8 mouse cellular contexts compared by ENCODE assay signal in genomic region chr14:103070790-103071189, GRCm38 (mm10). TPM values are rescaled to one million over a fixed set of nuclear protein-coding genes. Genes with fewer than 3 reads are reported as not detected.
A peak's percentile ranks its signal among the peaks of the same experiment; 100 is the strongest.
DNase-seq lines count a peak whose midpoint lies in the region; ATAC-seq and TF ChIP-seq lines count a peak whose summit lies in the region.

No protein-coding gene starts in this region.

- H3K4me3 ChIP-seq in gastrocnemius, adult 2 months, result peak overlapping the region; percentile 78
- peak overlapping the region; percentile 80 for H3K4me3 ChIP-seq in G1E (ENCODE audit: low read depth, low read length)
- H3K4me3 ChIP-seq in forebrain, embryonic 15.5 days, result peak overlapping the region; percentile 76
- H3K4me3 ChIP-seq in limb, embryonic 11.5 days (ENCODE audit: low read depth, low read length), result peak overlapping the region; percentile 72

- DNase-seq in gastrocnemius, adult 2 months, result peak; percentile 47
- no peak for DNase-seq in gastrocnemius, postnatal 36 days
- no peak for DNase-seq in G1E (ENCODE audit: low spot score)
- no peak for DNase-seq in limb, embryonic 11.5 days (ENCODE audit: low spot score)
- peak; percentile 37 for DNase-seq in thymus, postnatal 4 days
- no peak for DNase-seq in left cerebral cortex, adult 18-20 months (ENCODE audit: low spot score in 2 of 2)

- peaks cover 36% of the 10 kb centered on the region for H3K4me1 ChIP-seq in G1E (ENCODE audit: insufficient read depth, low read depth, low read length)
- H3K4me1 ChIP-seq in forebrain, embryonic 15.5 days, result peaks cover 7% of the 10 kb centered on the region
- H3K4me1 ChIP-seq in limb, embryonic 11.5 days (ENCODE audit: control insufficient read depth, insufficient read depth, low read length), result 0 out of 2 replicates have a peak, but pooled peaks cover 3% of the 10 kb centered on the region

- TF ChIP-seq CTCF in gastrocnemius, adult 2 months (IDR thresholded peaks at IDR 0.05), result no peak
- TF ChIP-seq CTCF in G1E (IDR thresholded peaks at IDR 0.05; ENCODE audit: low read depth, low read length), result no peak

- H3K9me3 ChIP-seq in G1E (replicated peaks), result no peaks in the 10 kb centered on the region
- H3K9me3 ChIP-seq in forebrain, embryonic 15.5 days, result no peaks in the 10 kb centered on the region
- H3K9me3 ChIP-seq in limb, embryonic 11.5 days (ENCODE audit: control insufficient read depth, low read length), result no peaks in the 10 kb centered on the region

- intact Hi-C loops in gastrocnemius, adult 2 months (cut with DNase I), result loop anchor here (1.0 to 2.0 kb wide), 2 partner anchors 16 to 29 kb away; partner anchors contain the start of gene Fbxl3
- intact Hi-C loops in gastrocnemius, postnatal 36 days (cut with DNase I), result no loop called here

- no peaks in the 10 kb centered on the region for H3K27me3 ChIP-seq in G1E (ENCODE audit: insufficient read depth, low read length)
- H3K27me3 ChIP-seq in forebrain, embryonic 15.5 days, result no peaks in the 10 kb centered on the region
- no peaks in the 10 kb centered on the region for H3K27me3 ChIP-seq in limb, embryonic 11.5 days (ENCODE audit: control insufficient read depth, insufficient read depth, low read length)

- H3K9ac ChIP-seq in forebrain, embryonic 15.5 days (replicated peaks), result peak overlapping the region; percentile 62
- peak overlapping the region; percentile 72 for H3K9ac ChIP-seq in limb, embryonic 11.5 days (ENCODE audit: low read length)

- H3K27ac ChIP-seq in gastrocnemius, adult 2 months, result peak overlapping the region; percentile 96
- no peak overlapping the region for H3K27ac ChIP-seq in forebrain, embryonic 15.5 days (replicated peaks)
- H3K27ac ChIP-seq in limb, embryonic 11.5 days (replicated peaks; ENCODE audit: low read depth, low read length), result no peak overlapping the region

- no peak for ATAC-seq in G1E (ENCODE audit: extremely low read depth, insufficient number of reproducible peaks, low FRiP score, poor library complexity, severe bottlenecking)
- ATAC-seq in forebrain, embryonic 15.5 days (replicated peaks), result no peak
- no peak for ATAC-seq in limb, embryonic 11.5 days (ENCODE audit: insufficient number of reproducible peaks, low FRiP score, low TSS enrichment, low read depth)
- peak; percentile 19; the same call in 1 of the 2 replicates for ATAC-seq in megakaryocyte-erythroid progenitor cell, adult 5-6 weeks (replicated peaks; ENCODE audit: low FRiP score, low TSS enrichment, poor library complexity, severe bottlenecking)

- 5% methylated on average over 10 of the region's 10 CpGs for WGBS in forebrain, embryonic 15.5 days
- WGBS in limb, embryonic 11.5 days, result 6% methylated on average over 10 of the region's 10 CpGs

- peak overlapping the region; percentile 87 for H3K4me2 ChIP-seq in forebrain, embryonic 15.5 days (replicated peaks)
- H3K4me2 ChIP-seq in limb, embryonic 11.5 days (ENCODE audit: low read depth, severe bottlenecking), result peak overlapping the region; percentile 88

- H3K36me3 ChIP-seq in G1E (replicated peaks), result peaks cover 40% of the 10 kb centered on the region
- H3K36me3 ChIP-seq in forebrain, embryonic 15.5 days, result 0 out of 2 replicates have a peak, but pooled peaks cover 2% of the 10 kb centered on the region
- H3K36me3 ChIP-seq in limb, embryonic 11.5 days (ENCODE audit: control insufficient read depth, insufficient read depth, low read length), result peaks cover 5% of the 10 kb centered on the region; the same call in 1 of the 2 replicates

RNA-seq across cellular contexts. Expression of gene Cln5, which starts 0.8 kb away (rescaled TPM):
- 10 to 100 TPM; 12.6 to 14.4 TPM for total RNA-seq in gastrocnemius, adult 2 months (2021)
- total RNA-seq in gastrocnemius, postnatal 36 days (2021), result 1 to 10 TPM; 8.7 to 8.9 TPM
- total RNA-seq in G1E (2014; fragmentation: Nextera tagmentation) (49.4 and 56.6 TPM in 2 replicates), G1E (2017) (51.8 and 63.8 TPM in 2 replicates)
- polyA plus RNA-seq in G1E (2012), result 7.6 and 8.8 TPM in 2 replicates
- polyA plus RNA-seq in forebrain, embryonic 15.5 days (2015; fragmentation: Nextera tagmentation; extraction: Ambion mirVana), result 9.0 and 9.8 TPM in 2 replicates
- polyA plus RNA-seq in limb, embryonic 11.5 days (2014; fragmentation: Nextera tagmentation; extraction: Ambion mirVana), result 27.9 and 29.8 TPM in 2 replicates
- 9.3 and 15.8 TPM in 2 replicates for total RNA-seq in megakaryocyte-erythroid progenitor cell, adult 5-6 weeks (2014; fragmentation: Nextera tagmentation)
- total RNA-seq in megakaryocyte-erythroid progenitor cell, adult 5-6 weeks (2017), result 15.6 and 19.8 TPM in 2 replicates
- total RNA-seq in left cerebral cortex, adult 18-20 months (2021), result 10 to 100 TPM; 11.1 to 12.3 TPM

RNA-seq across cellular contexts. Expression of gene Acod1, which starts 24.0 kb away (rescaled TPM):
- total RNA-seq in gastrocnemius, adult 2 months (2021), result not detected
- not detected for total RNA-seq in gastrocnemius, postnatal 36 days (2021)
- total RNA-seq in G1E (2014; fragmentation: Nextera tagmentation) (not detected in 2 replicates), G1E (2017) (0.35 and 0.38 TPM in 2 replicates)
- polyA plus RNA-seq in G1E (2012), result not detected in 2 replicates
- not detected in 2 replicates for polyA plus RNA-seq in forebrain, embryonic 15.5 days (2015; fragmentation: Nextera tagmentation; extraction: Ambion mirVana)
- polyA plus RNA-seq in limb, embryonic 11.5 days (2014; fragmentation: Nextera tagmentation; extraction: Ambion mirVana), result not detected in 2 replicates
- not detected in 2 replicates for total RNA-seq in megakaryocyte-erythroid progenitor cell, adult 5-6 weeks (2014; fragmentation: Nextera tagmentation)
- total RNA-seq in megakaryocyte-erythroid progenitor cell, adult 5-6 weeks (2017), result 0.33 and 0.50 TPM in 2 replicates
- not detected for total RNA-seq in left cerebral cortex, adult 18-20 months (2021)

RNA-seq across cellular contexts. Expression of gene Fbxl3, which starts 28.6 kb away (rescaled TPM):
- total RNA-seq in gastrocnemius, adult 2 months (2021), result 10 to 100 TPM; 54.1 to 54.3 TPM
- 10 to 100 TPM; 45.2 to 47.0 TPM for total RNA-seq in gastrocnemius, postnatal 36 days (2021)
- total RNA-seq in G1E (2014; fragmentation: Nextera tagmentation), result 47.9 and 50.8 TPM in 2 replicates
- total RNA-seq in G1E (2017), result 81.0 and 101 TPM in 2 replicates
- 12.0 and 12.6 TPM in 2 replicates for polyA plus RNA-seq in G1E (2012)
- 25.2 and 30.3 TPM in 2 replicates for polyA plus RNA-seq in forebrain, embryonic 15.5 days (2015; fragmentation: Nextera tagmentation; extraction: Ambion mirVana)
- polyA plus RNA-seq in limb, embryonic 11.5 days (2014; fragmentation: Nextera tagmentation; extraction: Ambion mirVana), result 24.0 and 25.2 TPM in 2 replicates
- total RNA-seq in megakaryocyte-erythroid progenitor cell, adult 5-6 weeks (2014; fragmentation: Nextera tagmentation), result 22.4 and 36.2 TPM in 2 replicates
- total RNA-seq in megakaryocyte-erythroid progenitor cell, adult 5-6 weeks (2017), result 31.8 and 85.5 TPM in 2 replicates
- total RNA-seq in left cerebral cortex, adult 18-20 months (2021), result 10 to 100 TPM; 95.1 to 97.8 TPM

Comparison
In these comparisons a context has a peak if more than half of its experiments do, and no peak if none do; other contexts are left out.
1. DNase-seq: peak in gastrocnemius, adult 2 months (single experiment) and thymus, postnatal 4 days (single experiment); none in gastrocnemius, postnatal 36 days (0 of 2), G1E (single experiment), limb, embryonic 11.5 days (single experiment) and left cerebral cortex, adult 18-20 months (0 of 2).
2. Peak in every context shown above with its lines, with median percentiles within 50 percentile points of each other: H3K4me3 ChIP-seq.